Mouse (Mus musculus) liver, embryonic 13.5 days (tissue): ENCODE data around the gene Vps37b. TPM values are rescaled to one million over a fixed set of nuclear protein-coding genes. Genes with fewer than 3 reads are reported as not detected.
A peak's percentile ranks its signal among the peaks of the same experiment; 100 is the strongest.

ENCODE experiments used
- ATAC-seq: fragments of 200-750 bp; cut with Nextera tagmentation; 2 replicates; pipeline ENCODE4 v1.8.0; 2017; ENCODE audit warnings: low read depth, mild to moderate bottlenecking, moderate number of reproducible peaks, moderate library complexity
- DNase-seq: peaks from one replicate; pipeline ENCODE4 v3.0.0; 2022
- H3K27ac ChIP-seq: fragments of 300-500 bp; sonication (generic); 2 replicates; pipeline ENCODE4 v1.5.1; 2015; ENCODE audit warnings: moderate library complexity, mild to moderate bottlenecking, inconsistent platforms
- H3K27me3 ChIP-seq: fragments of 300-500 bp; sonication (generic); 2 replicates; pipeline ENCODE4 v1.6.1; 2015; ENCODE audit warnings: mild to moderate bottlenecking, inconsistent platforms
- H3K36me3 ChIP-seq: fragments of 300-500 bp; sonication (generic); 2 replicates; pipeline ENCODE4 v1.6.1; 2015; ENCODE audit warnings: mild to moderate bottlenecking, inconsistent platforms
- H3K4me1 ChIP-seq: fragments of 300-500 bp; sonication (generic); replicated peaks from 2 replicates; pipeline ENCODE4 v1.6.1; 2015; ENCODE audit warnings: inconsistent platforms
- H3K4me2 ChIP-seq: fragments of 300-500 bp; sonication (generic); 2 replicates; pipeline ENCODE4 v1.6.1; 2015; ENCODE audit warnings: inconsistent platforms, mild to moderate bottlenecking, moderate library complexity
- H3K4me3 ChIP-seq: fragments of 300-500 bp; sonication (generic); replicated peaks from 2 replicates; pipeline ENCODE4 v1.5.1; 2015; ENCODE audit warnings: mild to moderate bottlenecking, inconsistent platforms
- H3K9ac ChIP-seq: fragments of 300-500 bp; sonication (generic); 2 replicates; pipeline ENCODE4 v1.6.1; 2015; ENCODE audit warnings: mild to moderate bottlenecking, inconsistent platforms
- H3K9me3 ChIP-seq: fragments of 300-500 bp; sonication (generic); replicated peaks from 2 replicates; pipeline ENCODE4 v1.6.1; 2016; ENCODE audit warnings: inconsistent platforms
- WGBS: fragments of 180-500 bp; shearing (Covaris S2); methylation state at CpG from one replicate; pipeline ENCODE4 v1.1.7; 2015; ENCODE audit not compliant: insufficient replicate concordance; 5-methylcytosine and 5-hydroxymethylcytosine counted together
- polyA plus RNA-seq: library from polyadenylated mRNA; unstranded; fragments of >200 nt; fragmentation: Nextera tagmentation; extraction: Ambion mirVana; gene quantifications from 2 replicates; pipeline ENCODE4 v1.2.1, GENCODE M21; 2015

Vps37b gene
- polyA plus RNA-seq, 1 experiment from 2014 or later: 16.1 TPM

DNA sequence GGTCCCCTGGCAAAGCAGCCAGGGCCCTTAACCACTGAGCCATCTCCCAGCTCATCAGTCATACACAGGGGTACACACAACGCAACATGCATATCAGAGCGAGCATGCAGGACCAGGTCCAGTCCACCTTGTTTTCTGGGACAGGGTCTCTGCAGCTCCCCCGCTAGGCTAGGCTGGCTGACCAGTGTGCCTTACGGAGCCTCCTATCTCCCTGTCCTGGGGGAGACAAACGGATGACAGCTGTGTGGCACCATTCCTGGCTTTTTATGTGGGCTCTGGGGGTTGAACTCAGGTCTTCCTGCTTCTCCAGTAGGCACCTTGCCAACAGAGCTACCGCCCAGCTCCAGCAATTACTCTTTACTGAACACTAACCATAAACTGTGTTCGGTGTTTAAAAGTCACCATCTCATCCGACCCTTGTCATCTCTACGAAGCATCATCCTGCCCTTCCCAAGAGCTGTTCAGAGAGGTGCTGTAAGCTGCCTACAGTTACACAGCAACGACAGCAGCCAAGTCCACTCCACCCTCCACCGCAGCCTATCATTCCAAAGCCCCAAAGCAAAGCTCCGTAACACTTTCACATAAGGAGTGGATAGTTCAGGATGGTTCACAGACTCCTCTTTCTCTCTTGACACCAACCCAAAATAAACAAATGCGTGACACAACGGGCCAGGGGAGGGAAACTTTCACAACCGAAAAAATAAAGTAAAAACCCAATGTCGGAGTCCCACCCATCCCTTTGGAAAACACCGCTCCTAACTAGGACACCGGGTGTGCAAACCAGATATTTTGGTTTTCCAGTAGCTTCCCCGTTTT is 2.6 kb downstream of the Vps37b start:
- DNase-seq: no peak
- peak overlapping the region; percentile 97 for H3K4me3 ChIP-seq

DNA sequence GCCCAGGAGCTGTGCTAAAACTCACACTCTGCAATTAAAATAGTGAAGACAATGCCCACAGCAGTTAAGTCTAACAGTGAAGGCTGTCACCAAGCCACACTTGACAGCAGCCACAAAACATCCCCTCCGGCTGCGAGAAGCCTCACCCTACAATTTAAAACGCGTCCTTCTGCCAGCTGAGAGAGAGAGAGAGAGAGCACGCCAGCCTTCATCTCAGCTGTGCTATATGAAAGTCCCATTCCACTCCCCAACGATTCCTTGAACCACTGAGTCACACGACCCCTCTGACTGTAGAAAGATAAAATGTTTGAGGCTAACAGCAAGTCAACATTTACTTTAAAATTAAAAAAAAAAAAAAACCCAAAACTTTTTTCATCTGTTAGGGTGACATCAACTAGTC is 3.4 kb downstream of the Vps37b start:
- H3K4me1 ChIP-seq: peaks cover 87% of the 10 kb centered on the region
- WGBS: 28% methylated on average over 7 of the region's 7 CpGs
- H3K9me3 ChIP-seq: no peaks in the 10 kb centered on the region
- H3K4me2 ChIP-seq: peak overlapping the region; percentile 28
- H3K4me3 ChIP-seq: 0 out of 2 replicates have a peak overlapping the region, but pooled peaks have one; percentile 14
- peaks cover 20% of the 10 kb centered on the region for H3K36me3 ChIP-seq
- H3K9ac ChIP-seq: peak overlapping the region; percentile 49
- ATAC-seq (no peak), DNase-seq (no peak)
- no peaks in the 10 kb centered on the region for H3K27me3 ChIP-seq
- peak overlapping the region; percentile 69 for H3K27ac ChIP-seq

More for the DNA sequence above, 2.6 kb downstream of the Vps37b start:
- peak overlapping the region; percentile 93 for H3K4me2 ChIP-seq
- no peaks in the 10 kb centered on the region for H3K9me3 ChIP-seq
- peak overlapping the region; percentile 49; the same call in 1 of the 2 replicates for H3K9ac ChIP-seq
- no peaks in the 10 kb centered on the region for H3K27me3 ChIP-seq
- peaks cover 20% of the 10 kb centered on the region for H3K36me3 ChIP-seq
- peak overlapping the region; percentile 93 for H3K27ac ChIP-seq
- peaks cover 83% of the 10 kb centered on the region for H3K4me1 ChIP-seq
- 82% methylated on average over 19 of the region's 19 CpGs for WGBS
- no peak for ATAC-seq

DNA sequence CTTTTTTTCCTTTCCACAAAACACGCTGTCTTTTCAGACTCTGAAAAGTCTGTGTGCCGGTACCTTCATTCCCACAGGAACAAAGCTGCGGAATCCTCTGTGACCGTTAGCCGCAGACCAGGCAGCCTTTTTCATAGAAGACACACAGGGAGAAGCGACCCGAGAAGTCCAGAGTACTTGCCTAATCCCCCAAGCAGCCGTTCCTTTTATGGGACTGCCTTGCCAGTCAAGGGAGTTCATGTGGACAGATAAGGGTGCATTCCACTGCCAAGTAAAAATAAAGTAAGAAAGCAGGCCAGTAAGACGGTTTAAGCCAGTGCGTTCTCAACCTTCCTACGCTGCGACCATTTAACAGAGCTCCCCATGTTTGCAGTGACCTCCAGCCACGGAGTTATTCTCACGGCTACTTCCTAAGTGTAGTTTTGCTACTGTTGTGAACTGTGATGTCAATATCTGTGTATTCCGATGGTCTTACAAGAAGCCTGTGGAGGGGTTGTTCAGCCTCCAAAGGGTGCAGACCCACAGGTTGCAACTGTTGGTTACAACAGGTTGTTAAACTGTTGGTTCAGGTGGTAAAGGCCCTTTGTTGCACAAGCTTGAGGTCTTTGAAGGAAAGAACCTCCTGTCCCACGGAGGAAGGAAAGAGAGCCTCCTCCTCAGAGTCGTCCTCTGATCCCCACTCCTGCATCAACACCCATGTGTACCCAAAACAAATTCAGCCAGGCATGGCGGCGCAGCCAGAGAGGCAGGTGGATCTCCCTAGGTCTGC is 4.2 kb downstream of the Vps37b start:
- Histone ChIP-seq H3K36me3 (peaks cover 20% of the 10 kb centered on the region), H3K9ac (peak overlapping the region; percentile 49), H3K4me3 (peak overlapping the region; percentile 14; the same call in 1 of the 2 replicates), H3K4me1 (peaks cover 94% of the 10 kb centered on the region), H3K27ac (peak overlapping the region; percentile 69), H3K9me3 (no peaks in the 10 kb centered on the region), H3K4me2 (peak overlapping the region; percentile 28), H3K27me3 (no peaks in the 10 kb centered on the region)
- DNase-seq: no peak
- ATAC-seq: no peak
- 49% methylated on average over 19 of the region's 19 CpGs for WGBS

DNA sequence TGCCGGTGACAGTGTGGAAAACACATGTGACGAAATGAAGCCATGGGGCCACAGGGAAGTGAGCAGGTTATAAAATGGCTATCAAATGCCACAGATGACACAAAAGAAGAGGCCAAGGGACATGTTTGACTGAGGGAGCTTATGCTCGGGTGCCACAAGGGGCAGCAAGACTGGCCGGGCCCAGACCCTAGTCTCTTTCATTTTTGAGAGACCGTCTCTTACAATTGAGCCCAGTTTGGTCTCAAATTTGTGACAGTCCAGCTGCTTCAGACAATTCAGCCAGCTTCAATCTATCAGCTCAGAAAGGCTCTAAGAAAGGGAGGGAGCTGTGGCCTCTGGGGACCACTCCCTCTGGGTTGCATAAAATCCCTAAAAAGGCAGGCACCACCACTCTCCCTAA is 5.5 kb downstream of the Vps37b start:
- ATAC-seq: no peak
- WGBS: 83% methylated on average over 5 of the region's 5 CpGs
- Histone ChIP-seq H3K27ac (peak overlapping the region; percentile 58), H3K36me3 (peaks cover 25% of the 10 kb centered on the region), H3K4me3 (no peak overlapping the region), H3K9me3 (no peaks in the 10 kb centered on the region), H3K27me3 (no peaks in the 10 kb centered on the region), H3K4me1 (peaks cover 99% of the 10 kb centered on the region), H3K9ac (0 out of 2 replicates have a peak overlapping the region, but pooled peaks have one; percentile 8), H3K4me2 (no peak overlapping the region)
- no peak for DNase-seq

DNA sequence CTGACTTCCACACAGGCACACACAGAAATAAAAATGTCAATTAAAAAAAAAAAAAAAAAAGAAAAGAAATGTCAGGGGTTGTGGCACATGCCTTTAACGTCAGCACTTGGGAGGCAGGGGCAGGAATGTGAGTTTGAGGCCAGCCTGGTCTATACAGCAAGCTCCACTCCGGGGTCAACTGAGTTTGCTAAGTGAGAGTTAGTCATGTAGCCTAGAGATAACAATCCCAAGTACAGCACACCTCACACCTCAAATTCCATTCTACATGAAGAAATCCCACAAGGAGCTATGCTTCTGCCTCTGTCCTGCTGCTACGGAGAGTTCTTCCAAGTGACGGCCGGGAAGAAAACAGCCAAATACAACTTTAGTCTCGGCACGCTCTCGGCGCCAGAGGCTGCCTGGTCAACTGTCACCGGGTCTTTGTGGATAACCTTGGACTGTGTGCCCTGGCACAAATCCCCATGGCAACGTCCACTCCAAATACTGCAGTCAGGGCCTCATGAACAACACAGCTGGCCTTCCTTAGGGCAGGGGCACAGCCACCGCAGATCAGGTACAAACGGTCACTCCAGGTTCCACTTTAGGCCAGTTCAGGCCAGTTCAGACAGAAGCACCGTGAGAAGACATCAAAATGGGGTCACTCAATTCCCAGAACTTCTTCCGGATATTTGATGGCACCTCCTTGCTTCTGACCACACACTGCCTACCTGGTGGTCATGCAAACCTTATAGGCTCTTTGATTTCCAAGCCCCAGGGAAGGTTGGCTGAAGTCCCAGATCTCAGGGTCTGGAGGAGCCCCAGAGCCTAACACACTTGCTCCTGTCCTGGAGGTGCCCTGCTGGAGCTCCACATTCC is 6.3 kb downstream of the Vps37b start:
- DNase-seq (no peak), ATAC-seq (peak; percentile 36)
- Histone ChIP-seq H3K9me3 (no peaks in the 10 kb centered on the region), H3K36me3 (peaks cover 30% of the 10 kb centered on the region), H3K27ac (peak overlapping the region; percentile 58; the same call in 1 of the 2 replicates), H3K27me3 (no peaks in the 10 kb centered on the region), H3K4me1 (peaks cover 99% of the 10 kb centered on the region), H3K4me3 (no peak overlapping the region), H3K9ac (peak overlapping the region; percentile 0; the same call in 1 of the 2 replicates), H3K4me2 (0 out of 2 replicates have a peak overlapping the region, but pooled peaks have one; percentile 4)
- 78% methylated on average over 15 of the region's 15 CpGs for WGBS

DNA sequence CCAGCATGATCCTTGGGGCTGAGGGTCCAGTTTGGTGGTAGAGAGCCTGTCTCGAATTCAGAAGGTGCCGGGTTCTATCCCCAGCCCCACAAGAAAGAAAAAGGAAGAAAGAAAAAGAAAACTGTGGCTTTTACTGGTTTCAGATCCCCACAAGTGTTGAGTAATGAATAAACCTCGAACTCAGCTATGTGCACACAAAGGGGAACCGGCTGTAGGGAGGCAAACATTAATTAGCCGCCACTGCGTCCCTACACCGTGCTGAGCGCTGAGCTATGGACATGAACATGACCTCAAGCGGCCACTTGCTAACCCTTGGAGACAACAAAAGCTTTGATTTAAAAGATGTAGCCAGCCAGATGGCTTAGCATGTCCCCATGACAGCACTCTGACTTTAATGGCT is 6.9 kb downstream of the Vps37b start:
- no peaks in the 10 kb centered on the region for H3K27me3 ChIP-seq
- no peak overlapping the region for H3K4me2 ChIP-seq
- no peak for ATAC-seq
- no peaks in the 10 kb centered on the region for H3K9me3 ChIP-seq
- 57% methylated on average over 9 of the region's 9 CpGs for WGBS
- peaks cover 35% of the 10 kb centered on the region for H3K36me3 ChIP-seq
- peak overlapping the region; percentile 0; the same call in 1 of the 2 replicates for H3K9ac ChIP-seq
- no peak overlapping the region for H3K4me3 ChIP-seq
- H3K4me1 ChIP-seq: peaks cover 99% of the 10 kb centered on the region
- DNase-seq: no peak
- H3K27ac ChIP-seq: peak overlapping the region; percentile 54

DNA sequence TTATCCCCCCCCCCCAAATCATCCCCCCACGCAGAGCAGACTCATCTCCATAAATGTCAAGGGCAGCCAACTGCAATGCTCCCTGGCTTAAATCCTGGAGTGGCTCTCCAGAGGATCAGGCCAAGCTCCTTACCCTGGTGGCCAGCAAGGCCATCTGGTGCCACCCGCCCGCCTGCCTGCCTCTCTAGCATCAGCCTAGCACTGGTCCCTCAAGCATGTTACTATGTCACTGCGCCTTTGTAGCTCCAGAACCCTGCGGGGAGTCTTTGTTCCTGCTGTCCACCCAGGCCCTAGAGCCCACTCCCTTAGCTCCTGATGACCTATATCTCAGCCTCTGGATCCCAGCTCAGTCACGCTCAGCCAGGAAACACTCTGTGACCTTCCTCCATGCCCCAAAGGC is 7.4 kb downstream of the Vps37b start:
- 0 out of 2 replicates have a peak overlapping the region, but pooled peaks have one; percentile 0 for H3K9ac ChIP-seq
- DNase-seq (no peak), ATAC-seq (no peak)
- H3K4me1 ChIP-seq: peaks cover 99% of the 10 kb centered on the region
- WGBS: 74% methylated on average over 6 of the region's 6 CpGs
- peak overlapping the region; percentile 54 for H3K27ac ChIP-seq
- H3K4me2 ChIP-seq: no peak overlapping the region
- H3K27me3 ChIP-seq: no peaks in the 10 kb centered on the region
- no peak overlapping the region for H3K4me3 ChIP-seq
- H3K9me3 ChIP-seq: no peaks in the 10 kb centered on the region
- peaks cover 36% of the 10 kb centered on the region for H3K36me3 ChIP-seq

DNA sequence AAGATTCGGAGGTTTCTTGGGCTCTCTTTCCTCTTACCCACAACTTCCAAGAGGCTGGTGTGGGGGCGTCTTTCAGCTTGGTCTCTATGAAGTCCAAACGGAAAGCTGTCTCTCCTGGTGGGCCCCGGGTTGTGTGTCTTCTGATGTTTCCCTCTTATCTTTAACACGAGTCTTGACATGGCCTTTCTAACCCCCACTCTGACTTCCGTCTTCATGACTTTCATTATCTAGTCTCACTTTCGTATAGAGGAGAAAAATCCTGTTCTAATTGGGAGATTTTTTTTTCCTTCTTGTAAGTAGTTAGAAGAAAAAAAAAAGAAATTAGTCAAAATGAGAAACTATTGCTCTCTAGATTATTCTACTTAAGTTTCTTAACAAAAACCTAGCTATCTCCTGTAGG is 9.7 kb downstream of the Vps37b start:
- Histone ChIP-seq H3K9me3 (no peaks in the 10 kb centered on the region), H3K4me1 (peaks cover 99% of the 10 kb centered on the region), H3K36me3 (peaks cover 30% of the 10 kb centered on the region), H3K4me2 (peak overlapping the region; percentile 63), H3K4me3 (peak overlapping the region; percentile 25; the same call in 1 of the 2 replicates), H3K27ac (peak overlapping the region; percentile 82), H3K27me3 (no peaks in the 10 kb centered on the region), H3K9ac (peak overlapping the region; percentile 67)
- WGBS: 8% methylated on average over 7 of the region's 7 CpGs
- ATAC-seq (no peak), DNase-seq (no peak)

DNA sequence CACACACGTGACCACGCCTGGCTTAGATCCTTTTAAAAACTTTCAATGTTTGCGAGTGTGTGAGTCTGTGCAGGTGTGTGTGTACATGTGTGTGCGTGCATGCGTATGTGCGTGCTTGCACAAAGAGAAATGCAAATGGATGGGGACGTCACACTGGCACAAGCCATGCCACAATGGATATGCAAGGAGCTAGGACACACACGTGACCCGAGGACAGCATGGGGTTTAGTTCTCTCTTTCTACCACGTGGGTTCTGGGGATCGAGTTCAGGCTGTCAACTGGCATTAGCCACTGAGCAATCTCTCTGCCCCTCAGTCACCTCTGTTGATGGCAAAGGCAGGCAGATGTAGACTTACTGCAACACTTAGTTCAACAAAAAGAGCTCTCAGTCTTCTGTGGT is 10.4 kb downstream of the Vps37b start:
- Histone ChIP-seq H3K27ac (peak overlapping the region; percentile 82), H3K27me3 (no peaks in the 10 kb centered on the region), H3K4me3 (0 out of 2 replicates have a peak overlapping the region, but pooled peaks have one; percentile 25), H3K36me3 (peaks cover 29% of the 10 kb centered on the region), H3K9ac (peak overlapping the region; percentile 67), H3K4me1 (peaks cover 99% of the 10 kb centered on the region), H3K4me2 (peak overlapping the region; percentile 63), H3K9me3 (no peaks in the 10 kb centered on the region)
- 55% methylated on average over 11 of the region's 11 CpGs for WGBS
- DNase-seq: no peak
- ATAC-seq: no peak

DNA sequence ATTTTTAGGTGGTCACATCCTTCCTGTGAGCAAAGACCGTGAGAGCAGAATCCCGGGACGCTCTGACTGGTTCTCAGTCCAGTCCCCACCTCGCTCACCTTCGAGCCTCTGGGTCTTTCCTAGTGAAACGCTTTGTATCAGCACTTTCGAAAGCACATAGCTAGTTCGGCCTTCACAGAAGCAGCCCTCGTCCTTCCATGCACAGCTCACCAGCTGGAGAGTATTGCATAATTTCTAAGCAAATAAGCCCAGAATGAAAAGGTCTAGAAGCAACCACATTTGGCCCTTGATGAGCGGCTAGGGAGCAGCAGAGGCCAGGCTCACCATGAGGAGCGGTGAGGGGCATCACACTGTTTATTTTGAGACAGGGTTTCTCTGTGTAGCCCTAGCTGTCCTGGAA is 10.9 kb downstream of the Vps37b start:
- H3K27me3 ChIP-seq: no peaks in the 10 kb centered on the region
- 67% methylated on average over 11 of the region's 11 CpGs for WGBS
- peak overlapping the region; percentile 82 for H3K27ac ChIP-seq
- H3K9me3 ChIP-seq: no peaks in the 10 kb centered on the region
- peaks cover 99% of the 10 kb centered on the region for H3K4me1 ChIP-seq
- H3K4me2 ChIP-seq: peak overlapping the region; percentile 6; the same call in 1 of the 2 replicates
- ATAC-seq (no peak), DNase-seq (no peak)
- no peak overlapping the region for H3K9ac ChIP-seq
- H3K36me3 ChIP-seq: peaks cover 25% of the 10 kb centered on the region
- no peak overlapping the region for H3K4me3 ChIP-seq
